Mouse (Mus musculus): Measurements from ENCODE around the gene Tsen2. TPM values are rescaled to one million over a fixed set of nuclear protein-coding genes. Genes with fewer than 3 reads are reported as not detected.
A peak's percentile ranks its signal among the peaks of the same experiment; 100 is the strongest.

The Tsen2 gene
- polyA plus RNA-seq, 1 experiment from 2014 or later, result 37.5 TPM

DNA sequence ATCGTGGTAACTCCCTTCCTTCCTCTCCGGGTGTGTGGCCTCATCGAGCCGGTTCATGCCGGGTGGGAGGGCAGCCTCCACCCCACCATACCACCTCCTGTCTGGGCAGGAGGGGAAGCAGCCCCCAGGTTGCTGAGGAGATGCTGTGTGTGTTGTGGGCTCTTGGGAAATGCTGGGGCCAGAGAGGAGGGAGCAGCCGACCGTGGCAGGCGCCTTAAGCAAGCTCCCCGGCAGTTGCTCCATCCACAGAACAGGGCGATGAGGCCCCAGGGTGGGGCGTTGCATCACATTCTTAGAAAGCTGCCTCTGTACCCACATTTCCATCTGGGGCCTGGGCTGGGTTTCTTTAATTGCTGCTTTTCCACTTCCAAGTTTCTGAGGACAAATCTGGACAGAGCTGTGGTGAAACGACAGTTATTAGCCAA, 25.2 kb upstream of the Tsen2 start:
- WGBS, result 65% methylated on average over 12 of the region's 12 CpGs
- DNase-seq (ENCODE audit: low spot score), result no peak
- Histone ChIP-seq H3K9me3 (replicated peaks) (no peaks in the 10 kb centered on the region), H3K4me1 (peaks cover 15% of the 10 kb centered on the region), H3K36me3 (no peaks in the 10 kb centered on the region), H3K27me3 (ENCODE audit: low read depth, poor library complexity, severe bottlenecking) (no peaks in the 10 kb centered on the region), H3K27ac (replicated peaks) (peak overlapping the region; percentile 28; the same call in 1 of the 2 replicates), H3K4me3 (no peak overlapping the region)

DNA sequence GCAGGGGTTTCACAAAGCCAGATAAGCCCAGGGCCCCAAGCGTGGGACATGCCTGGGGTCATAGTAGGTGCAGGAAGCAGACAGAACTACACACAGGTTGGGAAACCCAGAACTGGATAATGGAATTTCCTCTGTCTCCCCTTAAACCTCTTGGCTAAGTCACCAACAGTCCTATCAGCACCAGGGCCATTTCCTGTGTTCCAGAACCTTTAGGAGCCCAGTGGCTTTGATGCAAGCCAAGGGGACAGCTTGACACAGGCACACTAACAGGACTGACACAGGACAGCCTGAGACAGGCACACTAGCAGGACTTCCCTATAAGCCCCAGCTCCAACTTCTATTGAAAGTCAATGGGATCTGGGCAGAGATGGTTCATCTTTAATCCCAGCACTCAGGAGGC, 22.5 kb upstream of the Tsen2 start:
- no peak for DNase-seq (ENCODE audit: low spot score)
- Histone ChIP-seq H3K4me3 (no peak overlapping the region), H3K27me3 (ENCODE audit: low read depth, poor library complexity, severe bottlenecking) (no peaks in the 10 kb centered on the region), H3K36me3 (no peaks in the 10 kb centered on the region), H3K27ac (replicated peaks) (no peak overlapping the region), H3K4me1 (peaks cover 15% of the 10 kb centered on the region), H3K9me3 (replicated peaks) (no peaks in the 10 kb centered on the region)
- WGBS, result 85% methylated on average over 1 of the region's 1 CpGs

DNA sequence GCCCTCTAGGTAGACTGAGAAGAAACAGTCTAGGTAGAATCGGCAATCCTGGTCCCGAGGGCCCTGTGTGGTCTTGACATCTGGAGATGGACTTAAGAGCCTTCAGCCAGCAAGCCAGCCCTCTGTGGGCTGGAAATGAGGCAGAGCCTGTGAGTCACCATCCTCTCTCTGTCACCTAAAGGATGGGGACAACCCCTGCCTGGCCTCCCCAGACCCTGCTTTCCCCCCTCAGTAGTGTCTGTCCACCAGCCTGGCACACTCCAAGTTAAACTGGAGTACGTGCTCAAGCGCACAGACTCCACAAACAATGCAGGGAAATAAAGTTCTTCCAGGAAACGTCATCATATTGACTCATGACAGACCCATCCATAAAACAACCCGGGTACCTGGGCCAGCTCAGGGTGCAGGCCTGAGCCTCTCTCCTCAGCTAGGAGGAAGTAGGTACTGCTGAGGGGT, 21.7 kb upstream of the Tsen2 start:
- Histone ChIP-seq H3K4me3 (no peak overlapping the region), H3K9me3 (replicated peaks) (no peaks in the 10 kb centered on the region), H3K36me3 (no peaks in the 10 kb centered on the region), H3K4me1 (peaks cover 15% of the 10 kb centered on the region), H3K27me3 (ENCODE audit: low read depth, poor library complexity, severe bottlenecking) (no peaks in the 10 kb centered on the region), H3K27ac (replicated peaks) (no peak overlapping the region)
- no peak for DNase-seq (ENCODE audit: low spot score)
- WGBS, result 82% methylated on average over 6 of the region's 6 CpGs

DNA sequence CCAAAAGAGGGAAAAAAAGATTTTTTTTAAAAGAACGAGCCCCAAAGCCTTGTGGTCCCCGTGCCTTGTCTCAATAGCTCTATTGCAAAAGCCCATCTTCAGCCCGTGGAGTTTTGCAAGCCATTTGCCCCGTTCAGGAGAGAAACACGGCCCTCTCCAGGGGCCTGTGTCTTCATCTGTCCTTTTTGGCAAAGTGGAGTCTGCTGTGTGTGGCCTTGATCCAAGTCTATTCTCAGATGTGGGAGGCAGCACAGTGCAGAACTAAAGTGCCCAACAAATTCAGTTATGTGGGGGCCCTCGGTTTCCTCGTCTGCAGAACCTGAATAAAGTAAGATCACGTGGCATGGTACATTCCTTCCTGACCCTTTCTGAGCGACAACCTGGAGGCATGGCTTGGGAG, 21.3 kb upstream of the Tsen2 start:
- no peaks in the 10 kb centered on the region for H3K27me3 ChIP-seq (ENCODE audit: low read depth, poor library complexity, severe bottlenecking)

DNA sequence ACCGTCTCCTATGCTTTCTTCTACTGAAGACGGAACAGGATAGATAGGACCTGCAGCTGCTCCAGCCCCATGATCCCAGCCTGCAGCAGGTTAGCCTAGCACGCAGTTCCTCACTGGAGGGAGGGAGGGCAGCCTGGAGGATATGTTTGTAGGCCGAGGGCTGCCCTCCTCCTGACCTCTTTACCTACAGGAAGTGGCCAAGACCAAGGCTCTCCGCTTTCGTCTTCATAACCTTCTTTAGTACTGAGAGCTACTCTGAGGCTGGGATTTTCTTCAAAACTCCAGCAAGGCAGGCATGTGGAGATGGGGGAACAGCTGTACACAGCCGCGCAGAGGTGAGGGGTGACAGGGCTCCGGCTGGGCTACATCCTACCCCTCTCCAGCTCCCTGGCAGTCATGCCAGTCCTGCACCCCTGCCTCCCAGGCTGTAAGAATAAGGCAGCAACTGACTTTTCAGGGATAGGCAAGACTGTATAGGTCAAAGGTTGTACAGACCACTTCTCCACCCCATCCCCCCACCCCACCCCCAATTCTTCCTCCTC, 19.9 kb upstream of the Tsen2 start:
- H3K4me1 ChIP-seq, result peaks cover 9% of the 10 kb centered on the region
- no peak for DNase-seq (ENCODE audit: low spot score)
- no peaks in the 10 kb centered on the region for H3K9me3 ChIP-seq (replicated peaks)
- H3K27me3 ChIP-seq (ENCODE audit: low read depth, poor library complexity, severe bottlenecking), result no peaks in the 10 kb centered on the region
- no peak overlapping the region for H3K4me3 ChIP-seq
- WGBS, result 84% methylated on average over 9 of the region's 9 CpGs
- no peak overlapping the region for H3K27ac ChIP-seq (replicated peaks)
- H3K36me3 ChIP-seq, result no peaks in the 10 kb centered on the region

More for the DNA sequence above, 21.3 kb upstream of the Tsen2 start:
- Histone ChIP-seq H3K36me3 (no peaks in the 10 kb centered on the region), H3K9me3 (replicated peaks) (no peaks in the 10 kb centered on the region), H3K4me1 (peaks cover 15% of the 10 kb centered on the region), H3K4me3 (no peak overlapping the region), H3K27ac (replicated peaks) (no peak overlapping the region)
- WGBS, result 84% methylated on average over 9 of the region's 9 CpGs
- no peak for DNase-seq (ENCODE audit: low spot score)

DNA sequence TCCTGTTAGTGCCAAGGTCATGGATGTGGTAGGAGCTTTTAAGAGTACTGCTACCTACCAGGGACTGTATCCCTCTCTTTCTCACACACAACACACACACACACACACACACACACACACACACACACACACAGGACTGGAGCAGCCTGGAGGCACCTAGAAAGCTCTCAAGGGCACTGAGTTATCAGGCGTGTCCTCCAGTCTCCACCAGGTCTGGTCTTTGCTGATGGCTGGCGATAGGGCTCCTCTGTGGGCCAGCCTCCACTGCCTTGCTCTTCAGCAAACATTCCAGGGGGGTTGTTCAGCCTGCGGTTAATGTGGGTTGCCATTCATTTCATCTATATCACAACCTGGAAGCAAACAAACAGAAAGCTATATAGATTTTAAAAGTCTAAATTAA, 17.0 kb upstream of the Tsen2 start:
- DNase-seq (ENCODE audit: low spot score), result no peak
- Histone ChIP-seq H3K4me1 (peaks cover 6% of the 10 kb centered on the region), H3K4me3 (no peak overlapping the region), H3K27me3 (ENCODE audit: low read depth, poor library complexity, severe bottlenecking) (no peaks in the 10 kb centered on the region), H3K36me3 (no peaks in the 10 kb centered on the region), H3K9me3 (replicated peaks) (no peaks in the 10 kb centered on the region), H3K27ac (replicated peaks) (no peak overlapping the region)
- WGBS, result 94% methylated on average over 3 of the region's 3 CpGs

DNA sequence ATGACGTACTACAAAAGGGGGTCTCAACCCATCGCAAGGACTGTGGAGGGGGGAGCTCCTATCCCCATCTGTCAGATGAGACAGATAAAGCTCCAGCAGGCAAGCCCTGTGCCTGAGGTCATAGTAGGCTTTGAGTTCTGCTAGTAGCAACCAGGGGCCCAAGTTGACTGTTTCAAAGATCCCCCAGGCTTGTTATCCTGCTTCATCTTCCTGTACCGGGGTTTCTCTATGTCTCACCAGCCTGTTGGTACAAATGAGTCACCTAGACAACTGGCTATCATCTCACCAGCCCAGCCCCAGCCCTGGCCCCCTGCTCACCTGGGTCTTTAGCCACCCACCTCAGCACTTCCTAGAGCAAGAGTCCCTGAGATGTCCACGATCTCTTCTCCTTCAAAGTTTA, 16.1 kb upstream of the Tsen2 start:
- H3K4me1 ChIP-seq, result peaks cover 5% of the 10 kb centered on the region
- WGBS, result 86% methylated on average over 4 of the region's 4 CpGs
- no peaks in the 10 kb centered on the region for H3K27me3 ChIP-seq (ENCODE audit: low read depth, poor library complexity, severe bottlenecking)
- H3K27ac ChIP-seq (replicated peaks), result no peak overlapping the region
- H3K36me3 ChIP-seq, result no peaks in the 10 kb centered on the region
- no peak overlapping the region for H3K4me3 ChIP-seq
- no peak for DNase-seq (ENCODE audit: low spot score)
- H3K9me3 ChIP-seq (replicated peaks), result no peaks in the 10 kb centered on the region

DNA sequence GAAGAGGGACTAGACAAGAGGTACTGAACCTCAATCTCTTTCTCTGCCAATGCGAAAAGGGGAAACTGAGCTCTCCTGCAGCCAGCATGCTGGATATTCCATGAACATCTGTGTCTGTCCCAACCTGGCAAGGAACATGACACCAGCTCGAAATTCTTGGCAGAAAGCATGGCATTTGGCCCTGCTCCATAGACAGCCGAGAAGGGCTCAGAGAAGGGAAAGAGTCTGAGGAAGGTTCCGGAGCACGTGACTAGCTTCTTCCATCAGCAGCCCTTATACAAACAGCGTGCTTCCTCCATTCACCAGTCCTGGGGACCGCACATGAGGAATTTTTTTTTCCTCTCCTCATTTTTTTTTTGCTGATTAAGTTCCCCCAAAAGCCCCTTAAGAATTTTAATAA, 9.8 kb upstream of the Tsen2 start:
- Histone ChIP-seq H3K4me3 (no peak overlapping the region), H3K4me1 (peaks cover 3% of the 10 kb centered on the region; the same call in 1 of the 2 replicates), H3K36me3 (no peaks in the 10 kb centered on the region), H3K9me3 (replicated peaks) (no peaks in the 10 kb centered on the region), H3K27me3 (ENCODE audit: low read depth, poor library complexity, severe bottlenecking) (no peaks in the 10 kb centered on the region), H3K27ac (replicated peaks) (no peak overlapping the region)
- no peak for DNase-seq (ENCODE audit: low spot score)
- 80% methylated on average over 7 of the region's 7 CpGs for WGBS

DNA sequence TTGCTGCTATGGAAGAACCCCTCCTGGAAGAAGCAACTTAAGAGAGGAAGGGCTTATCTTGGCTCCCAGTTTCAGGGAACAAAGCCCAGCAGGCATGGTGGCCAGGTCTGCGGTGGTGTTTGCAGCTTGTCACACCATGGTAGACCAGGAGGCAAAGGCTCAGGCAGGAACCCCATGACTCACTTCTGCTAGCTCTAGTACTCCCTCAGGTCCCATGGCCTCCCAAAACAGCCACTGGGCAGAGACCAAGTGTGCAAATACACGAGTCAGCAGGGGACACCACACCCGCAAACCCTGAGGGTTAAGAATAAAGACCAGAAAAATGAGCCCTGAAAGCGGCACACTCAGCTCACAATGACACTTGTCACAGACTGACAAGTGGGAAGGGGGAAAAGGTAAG, 8.3 kb upstream of the Tsen2 start:
- H3K36me3 ChIP-seq, result no peaks in the 10 kb centered on the region
- DNase-seq (ENCODE audit: low spot score), result no peak

DNA sequence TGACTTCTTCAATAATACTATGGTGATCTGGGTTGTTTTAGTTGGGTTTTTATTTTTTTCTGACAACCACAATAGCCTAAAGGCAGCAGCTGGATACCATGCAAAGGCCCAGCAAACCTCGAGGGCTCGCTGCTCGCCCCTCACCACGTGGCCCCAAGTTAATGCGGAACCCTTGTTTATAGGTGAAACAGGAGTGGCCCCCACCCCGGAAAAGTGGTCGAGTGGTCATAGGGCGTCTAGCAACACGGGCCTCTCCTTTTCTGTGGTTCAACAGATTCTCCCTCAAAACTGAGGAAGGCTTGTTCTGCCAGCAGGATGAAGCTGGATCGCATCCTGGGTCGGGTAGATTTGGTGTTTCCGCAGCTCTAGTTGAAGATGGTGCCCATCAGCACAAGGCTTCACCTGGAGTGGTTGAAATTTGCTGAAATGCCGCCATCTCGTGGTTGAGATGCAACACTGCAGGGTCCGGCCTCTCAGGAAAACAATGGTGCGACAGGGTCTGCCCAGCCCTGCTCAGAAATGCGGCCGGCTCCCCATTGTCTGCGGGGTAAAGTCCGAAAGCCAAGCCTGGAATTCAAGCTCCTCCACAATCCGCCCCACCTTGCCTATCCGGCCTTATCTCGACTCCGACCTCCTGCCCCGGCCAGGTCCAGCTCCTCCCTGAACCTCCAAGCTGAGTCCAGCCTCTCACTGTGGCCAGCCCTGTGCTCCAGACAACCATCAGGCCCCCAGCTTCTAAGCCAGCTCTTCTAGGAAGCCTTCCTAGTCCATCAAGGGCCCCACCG, 5.6 kb upstream of the Tsen2 start:
- Histone ChIP-seq H3K9me3 (replicated peaks) (no peaks in the 10 kb centered on the region), H3K27ac (replicated peaks) (peak overlapping the region; percentile 88), H3K4me3 (peak overlapping the region; percentile 48), H3K27me3 (ENCODE audit: low read depth, poor library complexity, severe bottlenecking) (no peaks in the 10 kb centered on the region), H3K36me3 (no peaks in the 10 kb centered on the region), H3K4me1 (peaks cover 11% of the 10 kb centered on the region)
- DNase-seq (ENCODE audit: low spot score), result peak; percentile 89
- 20% methylated on average over 26 of the region's 26 CpGs for WGBS

More for the DNA sequence above, 8.3 kb upstream of the Tsen2 start:
- Histone ChIP-seq H3K9me3 (replicated peaks) (no peaks in the 10 kb centered on the region), H3K27ac (replicated peaks) (no peak overlapping the region), H3K27me3 (ENCODE audit: low read depth, poor library complexity, severe bottlenecking) (no peaks in the 10 kb centered on the region), H3K4me1 (peaks cover 3% of the 10 kb centered on the region; the same call in 1 of the 2 replicates), H3K4me3 (no peak overlapping the region)
- 85% methylated on average over 4 of the region's 4 CpGs for WGBS

DNA sequence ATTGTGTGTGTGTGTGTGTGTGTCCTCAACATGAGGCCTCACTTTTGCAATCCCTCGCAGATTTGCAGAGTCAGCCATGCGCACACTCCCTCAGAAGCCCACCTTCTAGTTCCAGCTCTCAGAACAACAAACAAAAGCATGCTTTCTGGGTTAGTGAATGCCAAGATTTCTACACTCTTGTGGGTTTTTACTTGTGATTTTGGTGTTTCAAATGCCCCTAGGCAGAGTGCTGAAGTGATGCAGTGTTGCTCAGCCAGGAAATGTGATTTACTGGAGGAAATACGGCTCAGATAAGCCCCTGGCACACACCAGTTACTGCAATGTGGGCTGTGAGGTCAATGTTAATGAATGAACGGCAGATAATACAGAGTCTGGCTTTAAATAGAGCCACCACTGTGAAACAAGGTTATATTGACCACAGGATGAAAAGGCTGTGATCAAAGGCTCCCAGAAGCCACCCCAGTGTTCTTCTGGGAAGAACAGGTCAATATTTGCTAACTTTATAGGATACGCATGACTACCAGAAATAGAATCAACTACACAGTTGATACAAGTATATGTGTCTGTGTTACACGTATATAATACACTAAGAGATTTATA, 2.7 kb upstream of the Tsen2 start:
- 0 out of 2 replicates have a peak, but pooled peaks cover 4% of the 10 kb centered on the region for H3K36me3 ChIP-seq
- H3K27me3 ChIP-seq (ENCODE audit: low read depth, poor library complexity, severe bottlenecking), result no peaks in the 10 kb centered on the region
- no peak overlapping the region for H3K27ac ChIP-seq (replicated peaks)
- 70% methylated on average over 6 of the region's 6 CpGs for WGBS
- H3K4me1 ChIP-seq, result peaks cover 22% of the 10 kb centered on the region
- no peak overlapping the region for H3K4me3 ChIP-seq
- no peak for DNase-seq (ENCODE audit: low spot score)
- no peaks in the 10 kb centered on the region for H3K9me3 ChIP-seq (replicated peaks)

DNA sequence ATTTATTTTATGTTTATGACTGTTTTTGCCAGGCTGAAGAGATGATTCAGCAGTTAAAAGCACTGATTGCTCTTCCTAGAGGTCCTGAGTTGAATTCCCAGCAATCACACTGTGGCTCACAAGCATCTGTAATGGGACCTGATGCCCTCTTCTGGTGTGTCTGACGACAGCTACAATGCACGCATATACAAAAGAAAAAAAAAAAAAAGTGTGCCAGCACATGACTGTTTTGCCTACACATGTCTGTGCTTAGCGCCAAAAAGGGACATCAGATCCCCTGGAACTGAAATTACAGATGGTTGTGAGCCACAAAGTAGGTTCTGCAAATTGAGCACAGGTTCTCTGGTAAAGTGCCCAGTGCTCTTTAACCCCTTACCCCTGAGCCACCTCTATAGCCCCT, 2.1 kb upstream of the Tsen2 start:
- no peak for DNase-seq (ENCODE audit: low spot score)
- Histone ChIP-seq H3K9me3 (replicated peaks) (no peaks in the 10 kb centered on the region), H3K4me1 (peaks cover 22% of the 10 kb centered on the region), H3K27ac (replicated peaks) (no peak overlapping the region), H3K36me3 (0 out of 2 replicates have a peak, but pooled peaks cover 6% of the 10 kb centered on the region), H3K4me3 (no peak overlapping the region), H3K27me3 (ENCODE audit: low read depth, poor library complexity, severe bottlenecking) (no peaks in the 10 kb centered on the region)
- WGBS, result 85% methylated on average over 3 of the region's 3 CpGs

DNA sequence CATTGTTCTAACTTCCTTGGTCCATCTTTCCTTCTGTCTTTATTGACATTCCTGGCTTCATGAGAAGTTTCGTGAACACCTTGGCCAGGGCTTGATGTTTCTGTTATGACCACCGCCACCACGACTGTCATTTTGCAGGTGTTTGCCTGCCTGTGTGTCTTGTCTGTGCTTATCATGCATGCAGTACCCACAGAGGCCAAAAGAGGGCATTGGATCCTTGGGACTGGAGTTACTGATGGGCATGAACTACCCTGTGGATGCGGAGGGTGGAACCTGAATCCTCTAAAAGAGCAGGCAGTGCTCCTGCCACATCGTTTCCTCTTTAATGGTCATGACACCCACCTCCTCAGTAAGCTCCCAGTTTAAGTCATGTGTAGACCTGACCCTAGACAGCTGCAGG, 1.8 kb downstream of the Tsen2 start:
- WGBS, result 88% methylated on average over 5 of the region's 5 CpGs
- Histone ChIP-seq H3K4me3 (no peak overlapping the region), H3K36me3 (peaks cover 39% of the 10 kb centered on the region), H3K27me3 (ENCODE audit: low read depth, poor library complexity, severe bottlenecking) (no peaks in the 10 kb centered on the region), H3K4me1 (peaks cover 19% of the 10 kb centered on the region), H3K27ac (replicated peaks) (no peak overlapping the region), H3K9me3 (replicated peaks) (no peaks in the 10 kb centered on the region)
- peak; percentile 47 for DNase-seq (ENCODE audit: low spot score)
